Mouse (Mus musculus) forebrain, embryonic 15.5 days (tissue): ENCODE measurements around the gene Serpina1f. TPM values are rescaled to one million over a fixed set of nuclear protein-coding genes. Genes with fewer than 3 reads are reported as not detected.
A peak's percentile ranks its signal among the peaks of the same experiment; 100 is the strongest.

Experiments
- ATAC-seq: fragments of 200-750 bp; cut with Nextera tagmentation; replicated peaks from 2 replicates; pipeline ENCODE4 v1.8.0; 2017; ENCODE audit warnings: mild to moderate bottlenecking, moderate TSS enrichment, moderate library complexity
- H3K27ac ChIP-seq: fragments of 300-500 bp; sonication (generic); replicated peaks from 2 replicates; pipeline ENCODE4 v1.5.1; 2015; ENCODE audit warnings: mild to moderate bottlenecking, inconsistent platforms
- H3K27me3 ChIP-seq: fragments of 300-500 bp; sonication (generic); 2 replicates; pipeline ENCODE4 v1.6.1; 2015; ENCODE audit warnings: inconsistent platforms
- H3K36me3 ChIP-seq: fragments of 300-500 bp; sonication (generic); 2 replicates; pipeline ENCODE4 v1.6.1; 2015; ENCODE audit warnings: mild to moderate bottlenecking, inconsistent platforms
- H3K4me1 ChIP-seq: fragments of 300-500 bp; sonication (generic); 2 replicates; pipeline ENCODE4 v1.6.1; 2015; ENCODE audit warnings: inconsistent platforms
- H3K4me2 ChIP-seq: fragments of 300-500 bp; sonication (generic); replicated peaks from 2 replicates; pipeline ENCODE4 v1.6.1; 2015; ENCODE audit warnings: mild to moderate bottlenecking, inconsistent platforms
- H3K4me3 ChIP-seq: fragments of 300-500 bp; sonication (generic); 2 replicates; pipeline ENCODE4 v1.5.1; 2015; ENCODE audit warnings: mild to moderate bottlenecking, inconsistent platforms
- H3K9ac ChIP-seq: fragments of 300-500 bp; sonication (generic); replicated peaks from 2 replicates; pipeline ENCODE4 v1.6.1; 2015; ENCODE audit warnings: mild to moderate bottlenecking, inconsistent platforms
- H3K9me3 ChIP-seq: fragments of 300-500 bp; sonication (generic); 2 replicates; pipeline ENCODE4 v1.6.1; 2016; ENCODE audit warnings: inconsistent platforms
- WGBS: fragments of 180-500 bp; shearing (Covaris S2); methylation state at CpG from one replicate; pipeline ENCODE4 v1.1.7; 2015; ENCODE audit warnings: mixed read lengths; 5-methylcytosine and 5-hydroxymethylcytosine counted together
- polyA plus RNA-seq: library from polyadenylated mRNA; unstranded; fragments of >200 nt; fragmentation: Nextera tagmentation; extraction: Ambion mirVana; gene quantifications from 2 replicates; pipeline ENCODE4 v1.2.1, GENCODE M21; 2015

Gene Serpina1f
- polyA plus RNA-seq, 1 experiment from 2014 or later = not detected

DNA sequence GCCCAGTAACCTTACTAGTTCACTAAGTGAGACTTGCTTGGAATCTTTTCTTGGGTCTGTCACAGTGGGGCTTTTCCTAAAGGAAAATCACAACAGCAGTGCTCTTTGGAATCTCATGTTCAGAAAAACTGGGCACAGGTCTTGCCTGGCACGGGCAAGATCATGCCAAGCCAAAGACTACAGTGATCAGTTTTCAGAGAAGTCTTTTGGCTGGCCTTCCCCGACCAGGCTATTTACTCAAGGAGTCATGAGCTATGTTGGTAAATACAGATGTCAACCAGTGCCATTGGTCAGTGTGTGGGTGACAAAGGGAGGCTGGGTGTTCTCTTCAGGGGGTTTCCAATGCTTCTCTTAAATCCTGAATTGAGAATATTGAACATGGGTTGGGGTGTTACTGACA, 36.2 kb downstream of the Serpina1f start:
- WGBS = 83% methylated on average over 2 of the region's 2 CpGs
- Histone ChIP-seq H3K4me3 (no peak overlapping the region), H3K4me2 (no peak overlapping the region), H3K4me1 (no peaks in the 10 kb centered on the region), H3K27me3 (no peaks in the 10 kb centered on the region), H3K9ac (no peak overlapping the region), H3K36me3 (no peaks in the 10 kb centered on the region), H3K9me3 (no peaks in the 10 kb centered on the region), H3K27ac (no peak overlapping the region)
- ATAC-seq = no peak

DNA sequence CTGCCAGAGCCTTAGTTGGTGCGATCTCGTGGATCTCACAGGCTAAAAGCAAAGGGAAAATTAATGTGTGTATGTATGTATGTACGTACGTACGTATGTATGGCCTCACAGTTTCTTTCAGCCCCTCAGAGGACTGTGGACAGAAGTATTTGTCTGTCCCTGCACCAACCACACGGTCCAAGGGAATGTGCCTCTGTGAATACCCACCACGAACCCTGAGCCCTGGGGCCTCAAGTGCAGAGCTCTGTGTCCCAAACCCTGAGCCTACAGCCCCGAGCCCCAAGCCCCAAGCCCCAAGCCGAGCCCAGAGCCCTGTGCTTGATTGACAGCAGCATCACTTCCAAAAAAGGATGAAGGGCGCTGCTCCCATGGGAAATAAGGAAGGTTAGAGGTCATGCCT, 37.3 kb downstream of the Serpina1f start:
- 83% methylated on average over 10 of the region's 10 CpGs for WGBS
- Histone ChIP-seq H3K4me2 (no peak overlapping the region), H3K36me3 (no peaks in the 10 kb centered on the region), H3K9ac (no peak overlapping the region), H3K27me3 (no peaks in the 10 kb centered on the region), H3K9me3 (no peaks in the 10 kb centered on the region), H3K27ac (no peak overlapping the region), H3K4me3 (no peak overlapping the region), H3K4me1 (no peaks in the 10 kb centered on the region)
- no peak for ATAC-seq

DNA sequence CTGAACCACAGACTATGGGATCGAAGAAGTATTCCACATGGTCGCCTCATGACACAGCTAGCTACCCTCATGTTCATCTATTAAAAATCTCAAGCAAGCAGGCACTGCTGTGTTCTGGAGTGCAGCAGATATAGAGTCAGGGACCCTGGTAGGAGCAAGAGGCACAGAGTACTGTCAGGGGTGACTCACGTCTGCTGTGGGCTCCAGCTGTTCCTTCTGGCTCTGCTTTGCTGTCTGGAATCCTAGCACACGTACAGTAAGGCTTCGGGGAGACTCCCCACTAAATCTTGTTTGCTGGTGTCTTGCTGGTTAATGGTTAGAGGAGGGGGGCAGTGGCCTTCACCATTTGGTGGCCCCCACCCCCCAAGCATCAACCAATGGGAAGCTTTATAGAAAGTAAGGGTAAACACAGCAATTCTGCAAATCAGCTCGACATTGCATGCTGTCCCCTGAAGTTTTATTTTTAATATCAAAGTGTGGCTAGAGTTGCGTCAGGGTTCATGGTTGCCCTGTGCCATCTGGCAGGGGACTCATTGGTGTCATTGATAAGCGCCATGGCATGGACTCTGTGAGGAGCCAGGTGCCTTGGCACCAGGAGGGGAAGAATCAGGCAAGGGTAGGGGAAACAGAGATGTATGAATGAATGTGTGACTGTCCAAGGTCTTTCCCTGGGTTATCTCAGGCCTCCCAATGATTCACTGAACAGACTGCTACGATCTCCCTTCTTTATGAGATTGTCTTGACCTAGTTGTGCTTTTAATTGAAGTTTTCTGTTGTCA, 38.3 kb downstream of the Serpina1f start, which contains the start of gene Serpina6:
Gene Serpina6, minus strand, starts transcription at position 365 of the 779 bp plus-strand sequence.
- H3K9ac ChIP-seq = no peak within 1 kb of the TSS
- H3K4me2 ChIP-seq = no peak within 1 kb of the TSS
- 83% methylated on average over 9 of the region's 9 CpGs for WGBS
- no peak within 1 kb of the TSS for H3K27ac ChIP-seq
- no peak within 1 kb of the TSS for H3K4me3 ChIP-seq
- H3K4me1 ChIP-seq = no peaks in the 10 kb centered on the region
- no peaks in the 10 kb centered on the region for H3K9me3 ChIP-seq
- H3K36me3 ChIP-seq = no peaks in the 10 kb centered on the region
- no peak for ATAC-seq
- H3K27me3 ChIP-seq = no peaks in the 10 kb centered on the region

GRCm38 (mm10) chr12:103655123-103656044, 39.9 kb downstream of the Serpina1f start:
- WGBS = 85% methylated on average over 7 of the region's 7 CpGs

GRCm38 (mm10) chr12:103653836-103654235, 41.5 kb downstream of the Serpina1f start:
- Histone ChIP-seq H3K4me1 (no peaks in the 10 kb centered on the region), H3K4me3 (no peak overlapping the region), H3K27me3 (no peaks in the 10 kb centered on the region), H3K4me2 (no peak overlapping the region), H3K36me3 (no peaks in the 10 kb centered on the region), H3K9ac (no peak overlapping the region), H3K9me3 (0 out of 2 replicates have a peak, but pooled peaks cover 8% of the 10 kb centered on the region), H3K27ac (no peak overlapping the region)
- no peak for ATAC-seq
- WGBS = 89% methylated on average over 2 of the region's 2 CpGs

More at GRCm38 (mm10) chr12:103655123-103656044, 39.9 kb downstream of the Serpina1f start:
- Histone ChIP-seq H3K36me3 (no peaks in the 10 kb centered on the region), H3K27me3 (no peaks in the 10 kb centered on the region), H3K4me2 (no peak overlapping the region), H3K27ac (no peak overlapping the region), H3K4me3 (no peak overlapping the region), H3K4me1 (no peaks in the 10 kb centered on the region), H3K9ac (no peak overlapping the region), H3K9me3 (0 out of 2 replicates have a peak, but pooled peaks cover 2% of the 10 kb centered on the region)
- no peak for ATAC-seq

DNA sequence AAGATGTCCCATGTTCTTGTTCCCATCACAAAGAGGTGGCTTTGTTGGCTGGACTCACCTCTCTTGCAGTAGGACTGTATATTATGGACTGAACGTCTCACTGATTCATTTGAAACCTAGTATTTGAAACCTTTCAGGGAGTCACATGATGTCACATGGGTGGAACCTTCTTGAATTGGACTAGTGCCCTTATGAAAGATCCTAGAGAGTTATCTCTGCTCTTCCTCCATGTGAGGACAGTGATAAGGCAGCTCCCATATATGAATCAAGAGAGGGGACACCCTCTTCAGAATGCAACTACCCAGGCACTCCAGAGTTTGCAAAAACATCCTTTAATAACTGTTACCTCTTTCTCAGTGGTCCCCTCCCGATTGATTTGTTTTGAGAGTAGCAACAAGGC, 49.0 kb downstream of the Serpina1f start:
- H3K27me3 ChIP-seq = no peaks in the 10 kb centered on the region
- WGBS = 82% methylated on average over 2 of the region's 2 CpGs
- H3K27ac ChIP-seq = no peak overlapping the region
- H3K4me3 ChIP-seq = no peak overlapping the region
- no peak overlapping the region for H3K4me2 ChIP-seq
- H3K9ac ChIP-seq = no peak overlapping the region
- H3K36me3 ChIP-seq = no peaks in the 10 kb centered on the region
- ATAC-seq = no peak
- H3K9me3 ChIP-seq = 0 out of 2 replicates have a peak, but pooled peaks cover 8% of the 10 kb centered on the region
- no peaks in the 10 kb centered on the region for H3K4me1 ChIP-seq

- no peaks in the 10 kb centered on the region for H3K9me3 ChIP-seq
- H3K27me3 ChIP-seq = no peaks in the 10 kb centered on the region
- no peak for ATAC-seq
- H3K9ac ChIP-seq = no peak overlapping the region
- 35% methylated on average over 5 of the region's 5 CpGs for WGBS
- H3K4me3 ChIP-seq = no peak overlapping the region
- H3K36me3 ChIP-seq = no peaks in the 10 kb centered on the region
- H3K4me1 ChIP-seq = no peaks in the 10 kb centered on the region
- no peak overlapping the region for H3K27ac ChIP-seq
- no peak overlapping the region for H3K4me2 ChIP-seq
Observed at GRCm38 (mm10) chr12:103644601-103645000, 50.7 kb downstream of the Serpina1f start.

- Histone ChIP-seq H3K4me1 (no peaks in the 10 kb centered on the region), H3K9ac (no peak overlapping the region), H3K27me3 (no peaks in the 10 kb centered on the region), H3K4me2 (no peak overlapping the region), H3K27ac (no peak overlapping the region), H3K9me3 (no peaks in the 10 kb centered on the region), H3K36me3 (no peaks in the 10 kb centered on the region), H3K4me3 (no peak overlapping the region)
- 88% methylated on average over 3 of the region's 3 CpGs for WGBS
- ATAC-seq = no peak
Observed at GRCm38 (mm10) chr12:103643818-103644217, 51.5 kb downstream of the Serpina1f start.

- H3K27me3 ChIP-seq = no peaks in the 10 kb centered on the region
- no peak overlapping the region for H3K4me3 ChIP-seq
- WGBS = 0% methylated on average over 2 of the region's 2 CpGs
- no peaks in the 10 kb centered on the region for H3K4me1 ChIP-seq
- no peak overlapping the region for H3K4me2 ChIP-seq
- no peaks in the 10 kb centered on the region for H3K36me3 ChIP-seq
- ATAC-seq = peak; percentile 63; the same call in 1 of the 2 replicates
- no peak overlapping the region for H3K9ac ChIP-seq
- no peaks in the 10 kb centered on the region for H3K9me3 ChIP-seq
- no peak overlapping the region for H3K27ac ChIP-seq
Observed at GRCm38 (mm10) chr12:103643336-103643735, 52.0 kb downstream of the Serpina1f start.

Other genes starting within 250 kb of the Serpina1f start
- not detected in 2 replicates for gene Ifi27l2b, start 238.3 kb downstream of the Serpina1f start, polyA plus RNA-seq
- 1.8 and 1.9 TPM in 2 replicates for gene Ppp4r4, start 163.2 kb downstream of the Serpina1f start, polyA plus RNA-seq
- 0.05 TPM in 1 of 2 replicates, not detected in the other for gene Serpina10, start 64.1 kb downstream of the Serpina1f start, polyA plus RNA-seq
- 0.49 TPM in 1 of 2 replicates, not detected in the other for gene Serpina6, start 38.3 kb downstream of the Serpina1f start, polyA plus RNA-seq
- not detected in 2 replicates for gene Serpina16, start 19.4 kb downstream of the Serpina1f start, polyA plus RNA-seq
- gene Serpina1d, start 78.1 kb upstream of the Serpina1f start, polyA plus RNA-seq = not detected in 2 replicates
- 3.2 TPM in 1 of 2 replicates, not detected in the other for gene Serpina1b, start 134.8 kb upstream of the Serpina1f start, polyA plus RNA-seq
- 1.8 TPM in 1 of 2 replicates, not detected in the other for gene Serpina1a, start 168.0 kb upstream of the Serpina1f start, polyA plus RNA-seq
- 0.82 TPM in 1 of 2 replicates, not detected in the other for gene Serpina1c, start 209.4 kb upstream of the Serpina1f start, polyA plus RNA-seq